Mouse (Mus musculus) midbrain, postnatal 0 days (tissue): ENCODE measurements at regions not wholly inside any gene's neighbourhood (a gene's known extent, or its start where the extent isn't known, plus 50 kb on each side); places are given as distances from the start of the nearest gene placed in this dataset.

Experiments
- ATAC-seq: fragments of 200-750 bp; cut with Nextera tagmentation; 2 replicates; pipeline ENCODE4 v1.8.0; 2017; ENCODE audit warnings: moderate number of reproducible peaks, mild to moderate bottlenecking, moderate TSS enrichment, moderate library complexity; ENCODE audit not compliant: low FRiP score
- DNase-seq: peaks from one replicate; pipeline ENCODE4 v3.0.0-alpha.2; 2015; ENCODE audit warnings: low spot score
- H3K27ac ChIP-seq: fragments of 300-500 bp; sonication (generic); 2 replicates; pipeline ENCODE4 v1.5.1; 2014; ENCODE audit warnings: low read depth, mild to moderate bottlenecking, low read length, mixed read lengths
- H3K27me3 ChIP-seq: fragments of 300-500 bp; sonication (generic); 2 replicates; pipeline ENCODE4 v1.6.1; 2014; ENCODE audit warnings: low read length, control low read depth, mixed read lengths; ENCODE audit not compliant: insufficient read depth
- H3K36me3 ChIP-seq: fragments of 300-500 bp; sonication (generic); 2 replicates; pipeline ENCODE4 v1.6.1; 2014; ENCODE audit warnings: low read length, control low read depth, mixed read lengths; ENCODE audit not compliant: insufficient read depth
- H3K4me1 ChIP-seq: fragments of 300-500 bp; sonication (generic); 2 replicates; pipeline ENCODE4 v1.6.1; 2014; ENCODE audit warnings: mild to moderate bottlenecking, control low read depth, antibody characterized with exemption, low read length, mixed read lengths; ENCODE audit not compliant: insufficient read depth
- H3K4me2 ChIP-seq: fragments of 300-500 bp; sonication (generic); 2 replicates; pipeline ENCODE4 v1.6.1; 2014; ENCODE audit warnings: low read depth, mild to moderate bottlenecking, low read length, mixed read lengths; ENCODE audit not compliant: poor library complexity, severe bottlenecking
- H3K4me3 ChIP-seq: fragments of 300-500 bp; sonication (generic); 2 replicates; pipeline ENCODE4 v1.5.1; 2014; ENCODE audit warnings: low read depth, mild to moderate bottlenecking, low read length, moderate library complexity
- H3K9ac ChIP-seq: fragments of 300-500 bp; sonication (generic); replicated peaks from 2 replicates; pipeline ENCODE4 v1.6.1; 2014; ENCODE audit warnings: mild to moderate bottlenecking, low read length, moderate library complexity, mixed read lengths; ENCODE audit not compliant: poor library complexity, severe bottlenecking
- H3K9me3 ChIP-seq: fragments of 300-500 bp; sonication (generic); 2 replicates; pipeline ENCODE4 v1.6.1; 2016; ENCODE audit warnings: low read length, control low read depth
- CTCF ChIP-seq: IDR thresholded peaks from 2 replicates; pipeline ENCODE4 v1.5.1; 2016; ENCODE audit warnings: antibody characterized with exemption, mild to moderate bottlenecking
- WGBS: fragments of 180-500 bp; shearing (Covaris S2); extraction: QIAGEN DNeasy Blood & Tissue Kit; methylation state at CpG from one replicate; pipeline ENCODE4 v1.1.7; 2014; 5-methylcytosine and 5-hydroxymethylcytosine counted together

- ATAC-seq (no peak), DNase-seq (no peak)
- Histone ChIP-seq H3K27me3 (no peaks in the 10 kb centered on the region), H3K27ac (no peak overlapping the region), H3K9me3 (no peaks in the 10 kb centered on the region), H3K9ac (no peak overlapping the region), H3K36me3 (no peaks in the 10 kb centered on the region), H3K4me1 (no peaks in the 10 kb centered on the region), H3K4me3 (no peak overlapping the region), H3K4me2 (no peak overlapping the region)
- no peak for TF ChIP-seq CTCF
- 96% methylated on average over 2 of the region's 2 CpGs for WGBS
Observed at GRCm38 (mm10) chr17:79172328-79172727, 120.6 kb downstream of the Qpct start.

- Histone ChIP-seq H3K27me3 (no peaks in the 10 kb centered on the region), H3K4me1 (no peaks in the 10 kb centered on the region), H3K36me3 (no peaks in the 10 kb centered on the region), H3K9me3 (no peaks in the 10 kb centered on the region), H3K9ac (no peak overlapping the region), H3K4me3 (no peak overlapping the region), H3K27ac (no peak overlapping the region), H3K4me2 (no peak overlapping the region)
- no peak for DNase-seq
- no peak for TF ChIP-seq CTCF
- ATAC-seq, result no peak
- 88% methylated on average over 4 of the region's 4 CpGs for WGBS
Observed at GRCm38 (mm10) chr17:79170690-79171089, 119.0 kb downstream of the Qpct start.

DNA sequence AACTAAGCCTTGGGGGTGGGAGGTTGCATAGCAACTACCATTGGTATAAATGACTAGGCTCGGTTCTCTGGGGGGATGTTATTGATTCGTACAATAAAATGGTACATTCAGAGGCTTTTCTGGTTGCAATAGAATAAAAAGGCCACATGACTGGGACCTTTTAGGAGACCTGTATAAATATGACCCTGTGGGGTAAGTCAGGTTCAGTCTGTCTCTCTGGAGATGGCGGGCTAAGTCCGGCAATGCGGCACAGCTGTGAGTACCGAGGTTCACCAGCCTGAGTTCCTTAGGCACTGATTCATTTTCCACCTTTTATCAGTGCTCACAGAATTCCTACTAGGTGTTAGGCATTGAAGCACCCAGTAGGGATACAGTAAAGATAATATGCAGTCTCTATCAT lies 115.5 kb downstream of the Qpct start:
- Histone ChIP-seq H3K4me1 (no peaks in the 10 kb centered on the region), H3K27ac (no peak overlapping the region), H3K36me3 (no peaks in the 10 kb centered on the region), H3K27me3 (no peaks in the 10 kb centered on the region), H3K4me3 (no peak overlapping the region), H3K4me2 (no peak overlapping the region), H3K9me3 (no peaks in the 10 kb centered on the region), H3K9ac (no peak overlapping the region)
- DNase-seq (peak; percentile 15), ATAC-seq (no peak)
- 72% methylated on average over 6 of the region's 6 CpGs for WGBS
- no peak for TF ChIP-seq CTCF

GRCm38 (mm10) chr17:79164874-79165553 lies 113.3 kb downstream of the Qpct start:
- no peaks in the 10 kb centered on the region for H3K27me3 ChIP-seq
- H3K27ac ChIP-seq, result no peak overlapping the region
- no peaks in the 10 kb centered on the region for H3K9me3 ChIP-seq
- WGBS, result 73% methylated on average over 5 of the region's 5 CpGs
- ATAC-seq (no peak), DNase-seq (no peak)
- H3K4me1 ChIP-seq, result no peaks in the 10 kb centered on the region
- H3K36me3 ChIP-seq, result no peaks in the 10 kb centered on the region
- no peak overlapping the region for H3K9ac ChIP-seq
- no peak overlapping the region for H3K4me3 ChIP-seq
- H3K4me2 ChIP-seq, result no peak overlapping the region
- TF ChIP-seq CTCF, result no peak

DNA sequence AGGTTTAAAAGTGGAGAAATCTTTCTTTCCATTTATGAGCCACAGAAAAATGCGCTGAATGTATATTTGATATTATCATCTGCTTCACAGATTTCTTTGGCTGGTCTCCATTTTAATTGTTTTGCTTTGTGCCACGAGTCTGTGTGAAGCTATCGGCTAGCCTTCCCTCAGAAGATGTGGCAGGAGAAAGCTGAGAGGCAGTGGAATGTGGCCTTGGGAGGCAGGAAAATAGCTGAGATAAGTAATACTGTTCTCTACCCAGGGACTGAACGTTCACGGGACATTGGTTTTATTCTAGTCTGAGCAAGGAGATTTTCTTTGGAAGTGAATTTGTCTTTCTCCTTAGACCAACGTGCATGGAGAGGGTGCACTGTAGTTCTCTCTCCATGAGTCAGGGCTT lies 112.3 kb downstream of the Qpct start:
- Histone ChIP-seq H3K9me3 (no peaks in the 10 kb centered on the region), H3K27ac (no peak overlapping the region), H3K4me1 (no peaks in the 10 kb centered on the region), H3K36me3 (no peaks in the 10 kb centered on the region), H3K4me2 (no peak overlapping the region), H3K4me3 (no peak overlapping the region), H3K9ac (no peak overlapping the region), H3K27me3 (no peaks in the 10 kb centered on the region)
- no peak for TF ChIP-seq CTCF
- no peak for ATAC-seq
- whole genome bisulfite sequencing, result 78% methylated on average over 6 of the region's 6 CpGs
- no peak for DNase-seq

DNA sequence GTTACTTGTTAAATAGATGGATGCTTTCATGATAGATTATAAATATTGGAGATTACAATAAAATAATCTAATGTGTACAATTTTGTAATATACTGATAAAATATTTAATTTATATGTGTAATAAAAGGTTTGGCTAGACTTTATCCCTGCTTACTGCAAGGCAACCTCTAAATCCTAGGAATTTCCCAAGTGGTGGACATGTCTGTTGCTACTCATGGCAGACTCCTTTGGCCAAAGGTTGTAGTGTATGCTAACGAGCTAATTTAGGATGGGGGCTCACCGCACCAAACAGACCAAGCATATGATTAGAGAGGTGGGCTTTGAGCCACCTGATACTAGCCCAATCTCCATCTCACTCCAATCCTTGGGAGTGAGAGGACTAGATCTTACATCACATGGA lies 102.4 kb downstream of the Qpct start:
- no peak for TF ChIP-seq CTCF
- no peaks in the 10 kb centered on the region for H3K4me1 ChIP-seq
- DNase-seq, result no peak

More for the DNA sequence above, 102.4 kb downstream of the Qpct start:
- H3K9ac ChIP-seq, result no peak overlapping the region
- H3K36me3 ChIP-seq, result no peaks in the 10 kb centered on the region
- no peaks in the 10 kb centered on the region for H3K9me3 ChIP-seq
- no peak overlapping the region for H3K4me2 ChIP-seq
- no peak overlapping the region for H3K27ac ChIP-seq
- no peak overlapping the region for H3K4me3 ChIP-seq
- 86% methylated on average over 2 of the region's 2 CpGs for WGBS
- no peak for ATAC-seq
- H3K27me3 ChIP-seq, result no peaks in the 10 kb centered on the region
